Mouse (Mus musculus) monocyte, adult 59 days (primary cell): ENCODE data around the gene Parva. TPM values are rescaled to one million over a fixed set of nuclear protein-coding genes. Genes with fewer than 3 reads are reported as not detected.

ENCODE experiments used
- total RNA-seq, 2 experiments: library from RNA; stranded (reverse); gene quantifications; one replicate each; pipeline ENCODE4 v1.2.4; 2023

Gene Parva
- under 1 TPM in 1 of 2 experiments, not detected in 1; 0.15 TPM for total RNA-seq

DNA sequence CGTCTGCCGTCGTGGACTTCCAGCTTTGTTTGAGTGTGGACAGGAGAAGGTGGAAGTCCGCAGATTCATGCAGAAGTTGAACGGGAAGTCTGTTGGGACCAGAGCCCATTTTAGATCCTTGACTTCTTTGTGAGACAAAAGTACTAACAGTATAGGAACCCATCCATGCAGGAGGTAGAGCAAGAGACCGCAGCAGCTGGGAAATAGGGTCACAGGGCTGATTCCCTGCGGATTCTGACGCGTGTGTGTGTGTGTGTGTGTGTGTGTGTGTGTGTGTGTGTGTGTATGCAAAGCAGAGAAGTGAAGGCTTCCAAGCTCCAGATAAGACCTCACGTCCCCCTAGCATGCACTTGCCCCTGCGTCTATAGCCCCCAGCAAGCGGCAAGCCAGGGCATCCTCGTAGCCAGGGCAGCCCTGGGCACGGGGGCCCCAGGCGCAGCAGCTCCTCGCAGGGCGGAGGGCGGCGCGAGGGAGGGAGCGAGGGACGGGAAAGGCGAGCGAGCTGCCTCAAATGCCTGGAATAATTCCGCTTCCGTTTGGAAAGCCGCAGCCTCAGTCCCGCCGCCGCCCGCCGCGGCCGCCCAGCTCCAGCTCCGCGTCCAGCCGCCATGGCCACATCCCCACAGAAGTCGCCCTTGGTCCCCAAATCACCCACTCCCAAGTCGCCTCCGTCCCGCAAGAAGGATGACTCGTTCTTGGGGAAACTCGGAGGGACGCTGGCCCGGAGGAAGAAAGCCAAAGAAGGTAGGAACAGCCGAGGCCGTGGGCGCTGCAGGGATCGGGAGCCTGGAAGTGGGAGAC, at the start of gene Parva:
Parva (plus strand) TSS at position 149 of the 801 bp plus-strand sequence.

Other genes with a start within 250 kb of the Parva start
- 10 to 100 TPM in 1 of 2 experiments, 1 to 10 TPM in 1; 8.7 to 10.5 TPM for gene Mical2, start 201.6 kb upstream of the Parva start, total RNA-seq